Mouse (Mus musculus): ENCODE measurements around the gene Fbln2.

- TF ChIP-seq GATA1 (IDR thresholded peaks at IDR 0.05; ENCODE audit: low read length) (no peak), TAL1 (IDR thresholded peaks at IDR 0.05; ENCODE audit: low read length) (no peak)
These were observed 39.9 kb upstream of the Fbln2 start for GRCm38 (mm10) chr6:91172381-91172780.

Measured in erythroblast, embryonic 14.5 days (primary cell).